Mouse (Mus musculus) limb, embryonic 14.5 days (tissue): ENCODE data around the gene Chil5. TPM values are rescaled to one million over a fixed set of nuclear protein-coding genes. Genes with fewer than 3 reads are reported as not detected.
"Not testable (repeated sequence)": the region's sequence is repeated elsewhere in the genome, so short reads cannot be mapped to it uniquely, and the experiment has no call there.

ENCODE experiments used
- ATAC-seq: fragments of 200-750 bp; cut with Nextera tagmentation; 2 replicates; pipeline ENCODE4 v1.8.0; 2017; ENCODE audit warnings: low read depth, moderate number of reproducible peaks, moderate TSS enrichment; ENCODE audit not compliant: low FRiP score
- DNase-seq: peaks from one replicate; pipeline ENCODE4 v3.0.0-alpha.2; 2015; ENCODE audit warnings: low spot score
- H3K27ac ChIP-seq: fragments of 300-500 bp; sonication (generic); replicated peaks from 2 replicates; pipeline ENCODE4 v1.5.1; 2014; ENCODE audit warnings: low read depth, mild to moderate bottlenecking, low read length, moderate library complexity, mixed read lengths
- H3K27me3 ChIP-seq: fragments of 300-500 bp; sonication (generic); 2 replicates; pipeline ENCODE4 v1.6.1; 2014; ENCODE audit warnings: low read length, mixed read lengths; ENCODE audit not compliant: control insufficient read depth, insufficient read depth
- H3K36me3 ChIP-seq: fragments of 300-500 bp; sonication (generic); 2 replicates; pipeline ENCODE4 v1.6.1; 2014; ENCODE audit warnings: mild to moderate bottlenecking, low read length, moderate library complexity, mixed read lengths; ENCODE audit not compliant: control insufficient read depth, insufficient read depth
- H3K4me1 ChIP-seq: fragments of 300-500 bp; sonication (generic); 2 replicates; pipeline ENCODE4 v1.6.1; 2014; ENCODE audit warnings: antibody characterized with exemption, low read length, mixed read lengths; ENCODE audit not compliant: control insufficient read depth, insufficient read depth
- H3K4me2 ChIP-seq: fragments of 300-500 bp; sonication (generic); replicated peaks from 2 replicates; pipeline ENCODE4 v1.6.1; 2014; ENCODE audit warnings: low read depth, mild to moderate bottlenecking, low read length, moderate library complexity; ENCODE audit not compliant: severe bottlenecking
- H3K4me3 ChIP-seq: fragments of 300-500 bp; sonication (generic); replicated peaks from 2 replicates; pipeline ENCODE4 v1.5.1; 2014; ENCODE audit warnings: low read length
- H3K9ac ChIP-seq: fragments of 300-500 bp; sonication (generic); 2 replicates; pipeline ENCODE4 v1.6.1; 2014; ENCODE audit warnings: mild to moderate bottlenecking, low read depth, low read length, moderate library complexity; ENCODE audit not compliant: severe bottlenecking
- H3K9me3 ChIP-seq: fragments of 300-500 bp; sonication (generic); 2 replicates; pipeline ENCODE4 v1.6.1; 2016; ENCODE audit warnings: low read length; ENCODE audit not compliant: control insufficient read depth
- POLR2A ChIP-seq: fragments of 200-500 bp; IDR thresholded peaks from 2 replicates; pipeline ENCODE4 v1.8.0; 2012; ENCODE audit warnings: inconsistent platforms, mild to moderate bottlenecking, moderate library complexity, borderline replicate concordance; ENCODE audit not compliant: insufficient read depth, insufficient read length; ENCODE audit errors: extremely low read depth
- WGBS: fragments of 180-500 bp; shearing (Covaris S2); extraction: QIAGEN DNeasy Blood & Tissue Kit; methylation state at CpG from one replicate; pipeline ENCODE4 v1.1.7; 2014; 5-methylcytosine and 5-hydroxymethylcytosine counted together
- polyA plus RNA-seq, 2 experiments: library from polyadenylated mRNA; depleted of rRNA in 1 of 2; stranded (reverse) in 1 of 2; unstranded in 1 of 2; fragments of >200 nt; fragmentation: Nextera tagmentation in 1 of 2; extraction: Ambion mirVana in 1 of 2; gene quantifications; 2 replicates each; pipeline versions ENCODE4 v1.2.1 to v1.2.3; 2012 to 2014

The Chil5 gene
- polyA plus RNA-seq, 2 experiments = 0.05 TPM; not detected in 1

- ATAC-seq = no peak
- 92% methylated on average over 2 of the region's 2 CpGs for WGBS
- H3K4me1 ChIP-seq = no peaks in the 10 kb centered on the region
- no peak overlapping the region for H3K4me3 ChIP-seq
- H3K9ac ChIP-seq = no peak overlapping the region
- no peaks in the 10 kb centered on the region for H3K36me3 ChIP-seq
- no peaks in the 10 kb centered on the region for H3K27me3 ChIP-seq
- no peak for DNase-seq
- no peak overlapping the region for H3K27ac ChIP-seq
- H3K9me3 ChIP-seq = no peaks in the 10 kb centered on the region
- H3K4me2 ChIP-seq = no peak overlapping the region
- TF ChIP-seq POLR2A = no peak
These were observed 7.7 kb upstream of the Chil5 start for GRCm38 (mm10) chr3:106040306-106040705.

GRCm38 (mm10) chr3:106024135-106024534, 8.5 kb downstream of the Chil5 start:
- no peaks in the 10 kb centered on the region for H3K4me1 ChIP-seq
- H3K4me3 ChIP-seq = no peak overlapping the region
- WGBS = 85% methylated on average over 2 of the region's 2 CpGs
- H3K27me3 ChIP-seq = no peaks in the 10 kb centered on the region
- H3K4me2 ChIP-seq = no peak overlapping the region
- no peak for ATAC-seq
- no peak for DNase-seq
- no peak overlapping the region for H3K27ac ChIP-seq
- H3K9ac ChIP-seq = no peak overlapping the region
- no peaks in the 10 kb centered on the region for H3K9me3 ChIP-seq
- TF ChIP-seq POLR2A = no peak
- H3K36me3 ChIP-seq = no peaks in the 10 kb centered on the region

- no peak for TF ChIP-seq POLR2A
- Histone ChIP-seq H3K27ac (no peak overlapping the region), H3K4me2 (no peak overlapping the region), H3K4me3 (no peak overlapping the region), H3K4me1 (no peaks in the 10 kb centered on the region), H3K27me3 (no peaks in the 10 kb centered on the region), H3K9ac (no peak overlapping the region), H3K36me3 (no peaks in the 10 kb centered on the region), H3K9me3 (no peaks in the 10 kb centered on the region)
- no peak for DNase-seq
- no peak for ATAC-seq
These were observed 10.8 kb downstream of the Chil5 start for GRCm38 (mm10) chr3:106021840-106022239.

GRCm38 (mm10) chr3:106014546-106014945, 18.1 kb downstream of the Chil5 start, which contains the start of gene Pifo:
TSS of gene Pifo (minus strand) at chr3:106014646.
- Histone ChIP-seq H3K9ac (no peak within 1 kb of the TSS), H3K27ac (no peak within 1 kb of the TSS), H3K4me3 (no peak within 1 kb of the TSS), H3K9me3 (no peaks in the 10 kb centered on the region), H3K36me3 (no peaks in the 10 kb centered on the region), H3K27me3 (no peaks in the 10 kb centered on the region), H3K4me2 (no peak within 1 kb of the TSS), H3K4me1 (no peaks in the 10 kb centered on the region)
- WGBS = 82% methylated on average over 2 of the region's 2 CpGs
- DNase-seq (no peak), ATAC-seq (no peak)
- TF ChIP-seq POLR2A = no peak

GRCm38 (mm10) chr3:106003360-106003759, 29.3 kb downstream of the Chil5 start:
- 61% methylated on average over 10 of the region's 10 CpGs for WGBS
- not testable (repeated sequence) for H3K9ac ChIP-seq, H3K4me3 ChIP-seq, H3K4me1 ChIP-seq, H3K9me3 ChIP-seq, H3K36me3 ChIP-seq, H3K27ac ChIP-seq, DNase-seq, H3K4me2 ChIP-seq, ATAC-seq, H3K27me3 ChIP-seq
